Mouse (Mus musculus) embryonic facial prominence, embryonic 10.5 days (tissue): Measurements from ENCODE around the gene Olfr262. TPM values are rescaled to one million over a fixed set of nuclear protein-coding genes. Genes with fewer than 3 reads are reported as not detected.
"Not testable (repeated sequence)": the region's sequence is repeated elsewhere in the genome, so short reads cannot be mapped to it uniquely, and the experiment has no call there.

Experiments
- DNase-seq: peaks from one replicate; pipeline ENCODE4 v3.0.0-alpha.2; 2017; ENCODE audit warnings: low spot score
- H3K27ac ChIP-seq: fragments of 300-500 bp; sonication (generic); replicated peaks from 2 replicates; pipeline ENCODE4 v1.5.1; 2016; ENCODE audit warnings: mild to moderate bottlenecking
- H3K27me3 ChIP-seq: fragments of 300-500 bp; sonication (generic); replicated peaks from 2 replicates; pipeline ENCODE4 v1.6.1; 2016; ENCODE audit warnings: low read depth, mild to moderate bottlenecking; ENCODE audit not compliant: poor library complexity, severe bottlenecking
- H3K36me3 ChIP-seq: fragments of 300-500 bp; sonication (generic); replicated peaks from 2 replicates; pipeline ENCODE4 v1.6.1; 2016; ENCODE audit warnings: mild to moderate bottlenecking, moderate library complexity
- H3K4me1 ChIP-seq: fragments of 300-500 bp; sonication (generic); 2 replicates; pipeline ENCODE4 v1.6.1; 2016
- H3K4me3 ChIP-seq: fragments of 300-500 bp; sonication (generic); 2 replicates; pipeline ENCODE4 v1.5.1; 2016; ENCODE audit warnings: mild to moderate bottlenecking, moderate library complexity
- H3K9me3 ChIP-seq: fragments of 300-500 bp; sonication (generic); 2 replicates; pipeline ENCODE4 v1.6.1; 2016; ENCODE audit warnings: mild to moderate bottlenecking
- WGBS: fragments of 180-500 bp; shearing (Covaris S2); methylation state at CpG from one replicate; pipeline ENCODE4 v1.1.7; 2016; 5-methylcytosine and 5-hydroxymethylcytosine counted together
- polyA plus RNA-seq: library from polyadenylated mRNA; unstranded; fragments of >200 nt; fragmentation: Nextera tagmentation; extraction: Ambion mirVana; gene quantifications from 2 replicates; pipeline ENCODE4 v1.2.1, GENCODE M21; 2016

Gene Olfr262
- polyA plus RNA-seq = not detected in 2 replicates

DNA sequence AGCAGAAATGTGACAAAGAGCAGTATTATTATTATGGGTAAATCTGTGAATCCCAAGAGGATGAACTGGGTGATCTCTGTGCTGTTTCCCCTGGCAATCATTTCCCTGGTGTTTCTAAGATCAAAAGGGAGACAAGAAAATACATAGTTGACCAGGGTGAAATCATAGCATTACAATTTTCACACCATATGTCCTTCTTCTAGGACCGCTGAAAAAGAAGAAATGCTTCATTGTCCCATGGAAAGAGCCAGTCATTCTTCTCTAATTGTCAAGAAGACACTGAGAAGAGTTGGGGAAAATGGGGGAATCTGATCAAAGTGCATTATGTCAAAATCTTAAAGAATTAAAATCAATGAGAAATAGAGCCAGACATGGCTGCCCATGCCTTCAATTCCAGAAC is at the start of gene Olfr262:
Gene Olfr262 (minus strand): TSS at position 101 of the 400 bp plus-strand sequence.
- no peak for DNase-seq
- Histone ChIP-seq H3K36me3 (no peaks in the 10 kb centered on the region), H3K4me3 (no peak within 1 kb of the TSS), H3K4me1 (no peaks in the 10 kb centered on the region), H3K9me3 (no peaks in the 10 kb centered on the region), H3K27ac (no peak within 1 kb of the TSS), H3K27me3 (no peaks in the 10 kb centered on the region)
- WGBS = 81% methylated on average over 1 of the region's 1 CpGs

DNA sequence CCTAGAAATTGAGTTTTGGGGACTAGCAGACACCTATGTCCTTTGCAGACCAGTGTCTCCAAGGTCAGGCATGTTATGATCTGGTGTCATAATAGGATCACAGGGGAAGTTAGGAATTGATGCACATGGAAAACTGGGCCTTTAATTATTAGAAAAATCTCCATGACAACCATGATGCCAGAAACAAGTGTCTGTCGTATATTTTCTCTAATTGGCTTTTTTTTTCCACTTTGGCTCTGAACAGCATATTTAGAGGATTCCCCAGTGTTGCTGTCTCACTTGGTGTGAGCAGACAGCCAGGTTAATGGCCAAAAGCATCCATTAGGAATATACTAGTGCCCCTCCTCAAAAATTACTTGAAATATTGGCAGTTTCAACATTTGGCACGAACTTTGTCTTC is 38.1 kb upstream of the Olfr262 start, which contains the start of gene Olfr1434:
Gene Olfr1434 (plus strand): TSS at position 301 of the 400 bp plus-strand sequence.
- no peak for DNase-seq
- no peaks in the 10 kb centered on the region for H3K36me3 ChIP-seq
- H3K27me3 ChIP-seq = no peaks in the 10 kb centered on the region
- WGBS = 76% methylated on average over 2 of the region's 2 CpGs
- H3K4me3 ChIP-seq = no peak within 1 kb of the TSS
- no peaks in the 10 kb centered on the region for H3K9me3 ChIP-seq
- H3K27ac ChIP-seq = no peak within 1 kb of the TSS
- no peaks in the 10 kb centered on the region for H3K4me1 ChIP-seq

DNA sequence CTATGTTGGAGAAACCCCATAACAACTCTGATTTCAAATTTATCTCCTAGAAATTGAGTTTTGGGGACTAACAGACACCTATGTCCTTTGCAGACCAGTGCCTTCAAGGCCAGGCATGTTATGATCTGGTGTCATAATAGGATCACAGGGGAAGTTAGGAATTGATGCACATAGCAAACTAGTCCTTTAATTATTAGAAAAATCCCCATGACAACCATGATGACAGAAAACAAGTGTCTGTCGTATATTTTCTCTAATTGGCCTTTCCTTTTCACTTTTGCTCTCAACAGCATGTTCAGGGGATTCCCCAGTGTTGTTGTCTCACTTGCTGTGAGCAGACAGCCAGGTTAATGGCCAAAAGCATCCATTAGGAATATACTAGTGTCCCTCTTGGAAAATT is 19.3 kb upstream of the Olfr262 start, which contains the start of gene Olfr235:
Gene Olfr235 (plus strand): TSS at position 301 of the 400 bp plus-strand sequence.
- Histone ChIP-seq H3K4me1 (no peaks in the 10 kb centered on the region), H3K9me3 (no peaks in the 10 kb centered on the region), H3K4me3 (no peak within 1 kb of the TSS), H3K36me3 (no peaks in the 10 kb centered on the region), H3K27ac (no peak within 1 kb of the TSS), H3K27me3 (no peaks in the 10 kb centered on the region)
- WGBS = 58% methylated on average over 1 of the region's 1 CpGs
- DNase-seq = no peak

DNA sequence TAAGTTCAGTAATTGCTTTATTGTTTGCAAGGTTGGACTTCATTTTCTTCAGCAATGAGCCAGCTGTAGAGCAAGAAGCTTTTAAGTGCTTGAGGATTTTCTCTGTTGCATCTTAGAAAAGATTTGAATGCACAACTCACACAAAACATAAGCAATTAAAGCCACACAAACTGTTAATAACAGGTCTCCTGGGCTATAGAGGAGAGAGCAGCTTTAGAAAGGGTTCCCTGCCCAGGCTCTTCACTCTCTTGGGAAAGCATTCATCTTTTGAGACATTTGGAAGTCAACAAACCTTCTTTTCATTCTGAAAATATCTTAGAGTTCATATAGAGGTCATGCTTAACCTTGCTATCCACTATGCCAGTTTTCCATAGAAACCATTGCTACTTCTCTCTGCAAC is 9.0 kb downstream of the Olfr262 start, which contains the start of gene Olfr1432:
Gene Olfr1432 (minus strand): TSS at position 101 of the 400 bp plus-strand sequence.
- H3K27me3 ChIP-seq, H3K4me3 ChIP-seq, H3K36me3 ChIP-seq, H3K4me1 ChIP-seq, H3K27ac ChIP-seq, H3K9me3 ChIP-seq, DNase-seq: not testable (repeated sequence)

DNA sequence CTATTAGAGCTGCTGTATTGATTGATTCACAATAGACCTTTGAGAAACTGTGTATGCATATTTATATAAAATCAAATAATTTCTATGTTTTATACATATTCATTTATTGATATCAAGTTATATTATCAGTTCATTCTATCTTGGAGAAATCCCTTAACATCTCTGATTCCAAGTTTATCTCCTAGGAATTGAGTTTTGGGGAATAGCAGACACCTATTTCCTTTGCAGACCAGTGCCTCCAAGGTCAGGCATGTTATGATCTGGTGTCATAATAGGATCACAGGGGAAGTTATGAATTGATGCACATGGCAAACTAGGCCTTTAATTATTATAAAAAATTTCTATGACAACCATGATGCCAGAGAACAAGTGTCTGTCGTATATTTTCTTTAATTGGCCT is 41.1 kb downstream of the Olfr262 start, which contains the start of gene Olfr1431:
Gene Olfr1431 (plus strand): TSS at position 301 of the 400 bp plus-strand sequence.
- H3K9me3 ChIP-seq = no peaks in the 10 kb centered on the region
- no peaks in the 10 kb centered on the region for H3K4me1 ChIP-seq
- H3K27me3 ChIP-seq = no peaks in the 10 kb centered on the region
- no peak within 1 kb of the TSS for H3K27ac ChIP-seq
- WGBS = 85% methylated on average over 1 of the region's 1 CpGs
- H3K4me3 ChIP-seq = no peak within 1 kb of the TSS
- no peak for DNase-seq
- H3K36me3 ChIP-seq = no peaks in the 10 kb centered on the region

DNA sequence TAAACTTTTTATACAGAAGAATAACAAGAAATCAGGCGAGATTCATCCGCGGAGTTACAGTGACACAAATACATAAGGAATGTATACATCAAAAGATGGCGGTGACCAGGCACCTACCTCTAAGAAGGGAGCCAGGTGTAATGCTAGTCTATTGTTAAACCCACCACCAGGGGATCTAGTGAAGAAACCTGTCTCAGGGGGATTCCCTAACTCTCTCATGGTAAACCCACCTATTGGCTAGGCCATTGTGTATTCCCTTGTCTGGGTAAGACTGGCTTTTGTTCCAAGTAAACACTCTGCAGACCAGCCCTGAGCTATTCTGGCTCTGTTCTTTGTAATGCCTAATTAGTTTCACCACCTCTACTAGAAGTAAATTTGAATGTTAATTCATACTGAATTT is 42.4 kb downstream of the Olfr262 start:
- not testable (repeated sequence) for H3K4me3 ChIP-seq, H3K4me1 ChIP-seq, H3K9me3 ChIP-seq, DNase-seq, H3K27ac ChIP-seq, H3K36me3 ChIP-seq, H3K27me3 ChIP-seq
- WGBS = 79% methylated on average over 4 of the region's 4 CpGs

Other genes with a start within 250 kb of the Olfr262 start
- 0.04 and 0.09 TPM in 2 replicates for gene Olfr1423, start 200.3 kb downstream of the Olfr262 start, polyA plus RNA-seq
- not detected in 2 replicates for gene Olfr1424, start 179.0 kb downstream of the Olfr262 start, polyA plus RNA-seq
- gene Olfr1425, start 163.9 kb downstream of the Olfr262 start, polyA plus RNA-seq = not detected in 2 replicates
- gene Olfr1426, start 149.6 kb downstream of the Olfr262 start, polyA plus RNA-seq = not detected in 2 replicates
- gene Olfr1427, start 138.3 kb downstream of the Olfr262 start, polyA plus RNA-seq = not detected in 2 replicates
- gene Olfr1428, start 125.8 kb downstream of the Olfr262 start, polyA plus RNA-seq = not detected in 2 replicates
- gene Olfr76, start 118.5 kb downstream of the Olfr262 start, polyA plus RNA-seq = not detected in 2 replicates
- not detected in 2 replicates for gene Olfr1555-ps1, start 71.5 kb downstream of the Olfr262 start, polyA plus RNA-seq
- gene Olfr1431, start 41.0 kb downstream of the Olfr262 start, polyA plus RNA-seq = not detected in 2 replicates
- gene Olfr1432, start 9.1 kb downstream of the Olfr262 start, polyA plus RNA-seq = not detected in 2 replicates
- gene Olfr235, start 19.4 kb upstream of the Olfr262 start, polyA plus RNA-seq = not detected in 2 replicates
- not detected in 2 replicates for gene Olfr1434, start 38.2 kb upstream of the Olfr262 start, polyA plus RNA-seq
- gene Olfr1436, start 57.5 kb upstream of the Olfr262 start, polyA plus RNA-seq = not detected in 2 replicates
- gene Olfr1437, start 83.4 kb upstream of the Olfr262 start, polyA plus RNA-seq = not detected in 2 replicates
- not detected in 2 replicates for gene Olfr1438-ps1, start 94.3 kb upstream of the Olfr262 start, polyA plus RNA-seq
- gene Olfr1440, start 145.6 kb upstream of the Olfr262 start, polyA plus RNA-seq = not detected in 2 replicates
- not detected in 2 replicates for gene Olfr1441, start 175.8 kb upstream of the Olfr262 start, polyA plus RNA-seq
- gene Pfpl, start 186.2 kb upstream of the Olfr262 start, polyA plus RNA-seq = not detected in 2 replicates
- 0.08 and 0.17 TPM in 2 replicates for gene Mpeg1, start 219.1 kb upstream of the Olfr262 start, polyA plus RNA-seq